Mouse (Mus musculus): ENCODE measurements around the gene Gm12830. TPM values are rescaled to one million over a fixed set of nuclear protein-coding genes. Genes with fewer than 3 reads are reported as not detected.

Gm12830 gene
- total RNA-seq (2021): not detected
- long read RNA-seq, experiment 1: 0 reads
- long read RNA-seq, experiment 2: 0 reads

DNA sequence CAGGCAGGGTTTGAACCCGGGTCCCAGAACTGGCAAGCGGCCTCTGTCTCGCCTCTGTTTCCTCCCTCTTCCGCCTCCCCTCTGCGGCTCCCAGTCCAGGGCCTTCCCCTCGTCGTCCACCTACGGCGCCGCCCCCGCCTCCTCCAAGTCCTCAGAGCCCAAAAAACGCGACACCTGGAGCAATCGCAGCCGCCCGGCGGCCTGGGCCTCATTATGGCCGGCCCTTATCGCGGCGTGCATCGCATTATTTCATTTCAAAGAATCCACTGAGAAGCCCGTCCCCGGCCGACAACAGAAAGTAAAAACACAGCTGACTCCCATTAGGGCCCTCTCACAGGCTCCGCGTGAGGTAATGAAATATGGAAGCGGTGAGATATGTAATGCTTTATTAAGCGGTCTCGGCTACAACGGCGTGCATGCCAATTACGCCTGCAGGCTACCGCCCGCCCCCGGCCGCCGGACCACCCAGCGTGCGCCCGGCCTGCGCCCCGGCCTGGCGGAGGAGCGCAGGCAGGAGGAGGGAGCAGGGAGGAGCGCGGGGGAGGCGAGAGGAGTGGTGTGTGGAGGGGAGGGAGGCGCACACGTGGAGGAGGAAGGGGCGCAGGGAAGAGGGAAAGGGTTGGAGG lies at the start of gene Gm12830:
TSS of gene Gm12830 (plus strand) at position 156 of the 626 bp plus-strand sequence.
- peak; percentile 42 to 48 for DNase-seq (ENCODE audit: extremely low spot score in 1 of 2, low spot score in 2 of 2)
- Histone ChIP-seq H3K4me3 (peak within 1 kb of the TSS; percentile 57), H3K27ac (no peak within 1 kb of the TSS; the same call in 1 of the 2 replicates)
- TF ChIP-seq CTCF (IDR thresholded peaks at IDR 0.05): no peak
- intact Hi-C loops (cut with DNase I): loop anchor here (5.0 kb wide), 1 partner anchor 154 kb away; no protein-coding TSS in a partner anchor

- Histone ChIP-seq H3K27ac (no peak overlapping the region), H3K4me3 (no peak overlapping the region)
- no peak for TF ChIP-seq CTCF (IDR thresholded peaks at IDR 0.05)
- DNase-seq (ENCODE audit: extremely low spot score in 1 of 2, low spot score in 2 of 2): no peak
- intact Hi-C loops (cut with DNase I): no loop called here
Measured at GRCm38 (mm10) chr4:114773316-114773715, 48.2 kb upstream of the Gm12830 start.

DNA sequence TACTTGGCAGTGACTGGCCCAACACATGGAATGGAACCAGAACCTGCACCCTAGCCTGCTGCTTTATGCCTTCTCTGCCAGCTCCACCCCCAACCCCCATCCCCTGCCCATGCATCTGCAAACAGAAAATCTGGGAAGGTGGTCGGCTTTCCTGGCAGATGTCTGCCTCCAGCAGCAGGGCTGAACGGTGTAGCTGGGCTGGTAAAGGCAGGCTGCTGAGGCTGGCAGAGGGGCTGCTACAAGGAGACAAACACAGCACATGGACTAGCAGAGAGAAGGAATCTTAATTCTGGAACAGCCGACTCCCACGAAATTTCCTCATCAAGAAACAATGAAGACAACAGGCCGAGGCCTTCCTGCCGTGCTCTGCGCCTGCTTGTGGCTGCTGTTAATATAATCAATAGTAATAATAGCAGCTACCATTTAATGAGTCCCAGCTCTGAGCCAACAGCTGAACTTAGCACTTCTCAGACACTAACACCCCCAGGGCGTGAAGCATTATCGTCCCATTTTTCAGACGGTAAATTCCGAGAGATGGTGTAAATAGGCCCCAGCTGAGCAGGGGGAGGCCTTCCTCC lies 43.8 kb upstream of the Gm12830 start:
- no peak overlapping the region for H3K27ac ChIP-seq
- no peak for TF ChIP-seq CTCF (IDR thresholded peaks at IDR 0.05)
- H3K4me3 ChIP-seq: no peak overlapping the region
- no peak for DNase-seq (ENCODE audit: extremely low spot score in 1 of 2, low spot score in 2 of 2)
- intact Hi-C loops (cut with DNase I): no loop called here

- no peak overlapping the region for H3K27ac ChIP-seq
- DNase-seq (ENCODE audit: extremely low spot score in 1 of 2, low spot score in 2 of 2): no peak
- no peak for TF ChIP-seq CTCF (IDR thresholded peaks at IDR 0.05)
- H3K4me3 ChIP-seq: no peak overlapping the region
- intact Hi-C loops (cut with DNase I): no loop called here
Measured at GRCm38 (mm10) chr4:114778716-114779474, 42.6 kb upstream of the Gm12830 start.

- Histone ChIP-seq H3K4me3 (no peak overlapping the region), H3K27ac (no peak overlapping the region)
- intact Hi-C loops (cut with DNase I): no loop called here
- no peak for DNase-seq (ENCODE audit: extremely low spot score in 1 of 2, low spot score in 2 of 2)
- no peak for TF ChIP-seq CTCF (IDR thresholded peaks at IDR 0.05)
Measured at GRCm38 (mm10) chr4:114779475-114779757, 42.1 kb upstream of the Gm12830 start.

DNA sequence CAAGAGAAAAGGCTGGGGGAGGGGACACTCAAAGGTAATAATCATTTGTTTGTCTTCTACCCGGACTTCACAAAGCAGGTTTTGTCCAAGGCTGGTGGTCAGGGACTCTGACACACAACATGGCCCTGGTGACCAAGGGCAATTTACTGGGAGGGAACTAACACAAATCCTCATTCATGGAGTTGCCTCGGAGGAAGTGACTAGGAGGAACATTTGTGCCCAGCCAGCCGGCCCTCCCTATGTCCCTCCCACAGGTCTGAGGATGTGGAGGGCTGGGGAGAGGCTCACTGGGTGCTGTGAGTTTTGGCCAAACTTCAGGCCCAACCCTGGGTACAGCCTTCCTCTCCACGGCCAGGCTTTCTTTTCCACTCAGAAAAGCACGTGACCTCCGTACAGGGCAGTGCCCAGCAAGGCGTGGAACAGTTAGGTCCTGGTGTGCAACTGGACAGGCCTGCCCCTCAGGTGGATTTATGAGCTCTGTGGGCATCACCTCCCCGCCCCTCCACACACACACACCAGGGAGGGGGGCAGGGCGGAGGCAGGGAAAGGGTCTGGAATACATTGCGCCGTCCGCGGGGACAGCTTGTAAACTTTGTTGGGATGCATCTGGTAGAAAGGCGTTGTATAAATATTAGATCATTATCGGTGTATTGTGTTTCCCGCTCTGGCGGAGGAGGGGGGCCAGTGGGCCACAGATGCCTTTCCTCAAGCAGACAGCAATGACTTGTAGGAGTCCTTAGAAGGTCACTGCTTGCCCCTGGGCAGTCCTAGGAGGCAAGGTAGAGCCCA lies 41.6 kb upstream of the Gm12830 start:
- no peak for TF ChIP-seq CTCF (IDR thresholded peaks at IDR 0.05)
- no peak for DNase-seq (ENCODE audit: extremely low spot score in 1 of 2, low spot score in 2 of 2)
- intact Hi-C loops (cut with DNase I): no loop called here
- H3K4me3 ChIP-seq: no peak overlapping the region
- H3K27ac ChIP-seq: no peak overlapping the region

- no peak overlapping the region for H3K4me3 ChIP-seq
- H3K27ac ChIP-seq: no peak overlapping the region
- DNase-seq (ENCODE audit: extremely low spot score in 1 of 2, low spot score in 2 of 2): no peak
- no peak for TF ChIP-seq CTCF (IDR thresholded peaks at IDR 0.05)
- intact Hi-C loops (cut with DNase I): no loop called here
Measured at GRCm38 (mm10) chr4:114782851-114783250, 38.7 kb upstream of the Gm12830 start.

- no peak overlapping the region for H3K4me3 ChIP-seq
- DNase-seq (ENCODE audit: extremely low spot score in 1 of 2, low spot score in 2 of 2): no peak
- no peak overlapping the region for H3K27ac ChIP-seq
- intact Hi-C loops (cut with DNase I): no loop called here
- no peak for TF ChIP-seq CTCF (IDR thresholded peaks at IDR 0.05)
Measured at GRCm38 (mm10) chr4:114784735-114785134, 36.8 kb upstream of the Gm12830 start.

DNA sequence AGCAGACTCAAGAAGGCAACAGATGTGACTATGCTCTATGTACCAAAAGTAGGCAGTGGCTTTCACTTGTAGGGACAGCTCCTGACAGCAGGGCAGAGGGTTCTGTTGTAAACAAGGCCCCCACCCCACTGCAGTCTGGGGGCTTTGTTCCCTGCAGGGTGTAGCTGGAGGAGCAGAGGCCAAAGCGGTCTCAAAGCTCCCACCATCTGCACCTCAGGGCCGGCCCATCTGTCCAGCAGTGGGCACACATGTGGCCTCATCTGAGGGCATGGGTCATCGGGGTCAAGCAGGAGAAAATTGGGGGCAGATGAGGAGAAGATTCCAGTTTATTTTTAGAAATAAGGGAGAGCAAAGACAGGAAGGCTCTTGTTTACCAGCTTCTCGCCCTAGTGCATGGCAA lies 32.7 kb upstream of the Gm12830 start:
- no peak overlapping the region for H3K27ac ChIP-seq
- no peak overlapping the region for H3K4me3 ChIP-seq
- TF ChIP-seq CTCF (IDR thresholded peaks at IDR 0.05): no peak
- intact Hi-C loops (cut with DNase I): no loop called here
- DNase-seq (ENCODE audit: extremely low spot score in 1 of 2, low spot score in 2 of 2): no peak

DNA sequence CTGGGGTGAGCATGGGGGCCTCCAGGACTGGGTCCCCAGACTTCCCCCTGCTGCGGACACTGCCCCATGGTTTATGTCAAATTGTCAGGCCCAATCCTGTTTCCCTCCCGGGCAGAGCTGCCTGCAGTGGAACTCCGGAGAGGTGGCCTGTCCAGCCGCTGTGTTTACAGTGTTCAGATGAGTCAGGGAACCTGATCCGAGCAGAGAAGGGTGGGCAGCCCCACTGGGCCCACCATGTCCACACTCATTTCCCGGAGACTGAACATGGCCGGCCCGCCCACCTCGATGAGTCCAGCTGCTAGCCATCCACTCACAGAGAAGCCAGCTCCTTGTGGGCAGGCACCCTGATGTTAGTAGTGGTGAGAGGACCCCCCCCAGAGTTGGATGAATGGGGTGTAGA lies 29.9 kb upstream of the Gm12830 start:
- intact Hi-C loops (cut with DNase I): no loop called here
- TF ChIP-seq CTCF (IDR thresholded peaks at IDR 0.05): no peak
- no peak overlapping the region for H3K4me3 ChIP-seq
- DNase-seq (ENCODE audit: extremely low spot score in 1 of 2, low spot score in 2 of 2): no peak
- no peak overlapping the region for H3K27ac ChIP-seq

DNA sequence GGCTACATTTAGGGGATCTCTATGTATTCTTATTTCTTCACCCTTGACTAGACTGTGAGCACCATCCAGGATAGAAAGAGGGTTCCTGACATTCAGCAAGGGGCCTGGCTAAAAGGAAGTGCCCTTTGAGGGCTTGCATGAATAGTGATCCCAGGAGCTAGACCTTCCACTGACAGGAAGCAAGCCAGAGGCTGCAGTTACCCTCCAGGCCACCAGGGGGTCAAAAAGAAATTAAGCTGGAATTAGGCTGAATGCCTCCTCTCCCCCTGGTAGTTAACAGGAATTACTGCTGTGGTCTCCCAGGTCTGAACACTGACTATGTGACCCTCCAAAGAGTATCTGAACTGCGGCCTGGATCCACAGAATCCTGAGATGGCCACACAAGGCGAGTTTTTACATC lies 27.7 kb upstream of the Gm12830 start:
- peak; percentile 24 for TF ChIP-seq CTCF (IDR thresholded peaks at IDR 0.05)
- intact Hi-C loops (cut with DNase I): no loop called here

More for the DNA sequence above, 27.7 kb upstream of the Gm12830 start:
- no peak overlapping the region for H3K27ac ChIP-seq
- no peak overlapping the region for H3K4me3 ChIP-seq
- DNase-seq (ENCODE audit: extremely low spot score in 1 of 2, low spot score in 2 of 2): no peak
